Mouse (Mus musculus) gastrocnemius, adult 8-10 months (tissue): ENCODE results near the gene Gm5416. TPM values are rescaled to one million over a fixed set of nuclear protein-coding genes. Genes with fewer than 3 reads are reported as not detected.
"Not testable (repeated sequence)": the region's sequence is repeated elsewhere in the genome, so short reads cannot be mapped to it uniquely, and the experiment has no call there.

Experiments used
- DNase-seq, 2 experiments: peaks; one replicate each; pipeline ENCODE4 v3.0.0; 2022; ENCODE audit warnings: low spot score in 2 of 2
- total RNA-seq, 4 experiments: library from RNA; stranded (reverse); gene quantifications; 2 replicates each; pipeline ENCODE4 v1.2.4; 2022

The Gm5416 gene
- total RNA-seq = not detected

GRCm38 (mm10) chr16:36209967-36210453, at the start of gene Gm5416:
Gm5416 (plus strand) TSS chr16:36210403.
- no peak for DNase-seq

- DNase-seq = not testable (repeated sequence)
These were observed 42.4 kb upstream of the Gm5416 start for GRCm38 (mm10) chr16:36167841-36168240.

- DNase-seq = no peak
These were observed 34.1 kb upstream of the Gm5416 start for GRCm38 (mm10) chr16:36176108-36176507.

GRCm38 (mm10) chr16:36179910-36180309, 30.3 kb upstream of the Gm5416 start:
- no peak for DNase-seq

- not testable (repeated sequence) for DNase-seq
These were observed 26.3 kb upstream of the Gm5416 start, which contains the start of gene Gm5483 for GRCm38 (mm10) chr16:36183912-36184311. Gm5483 (plus strand) TSS chr16:36184212.

GRCm38 (mm10) chr16:36199226-36199625, 11.0 kb upstream of the Gm5416 start:
- no peak for DNase-seq

GRCm38 (mm10) chr16:36203846-36204245, 6.4 kb upstream of the Gm5416 start:
- no peak for DNase-seq

- not testable (repeated sequence) for DNase-seq
These were observed 4.5 kb upstream of the Gm5416 start for GRCm38 (mm10) chr16:36205684-36206083.

GRCm38 (mm10) chr16:36221168-36221567, 11.0 kb downstream of the Gm5416 start, which contains the start of gene 2010005H15Rik:
2010005H15Rik (plus strand) TSS chr16:36221468.
- not testable (repeated sequence) for DNase-seq

- not testable (repeated sequence) for DNase-seq
These were observed 50.4 kb downstream of the Gm5416 start for GRCm38 (mm10) chr16:36260585-36260984.

Other genes starting within 250 kb of the Gm5416 start
- 100 to 1,000 TPM; 164 to 190 (median 172) TPM for gene Kpna1, start 231.7 kb upstream of the Gm5416 start, total RNA-seq
- gene Wdr5b, start 169.2 kb upstream of the Gm5416 start, total RNA-seq = 1 to 10 TPM; 2.3 to 3.0 (median 2.5) TPM
- 100 to 1,000 TPM; 112 to 134 (median 121) TPM for gene Fam162a, start 138.8 kb upstream of the Gm5416 start, total RNA-seq
- gene Ccdc58, start 138.7 kb upstream of the Gm5416 start, total RNA-seq = 10 to 100 TPM; 15.3 to 33.5 (median 22.2) TPM
- gene Csta1, start 79.2 kb upstream of the Gm5416 start, total RNA-seq = not detected
- not detected for gene Stfa2l1, start 53.6 kb upstream of the Gm5416 start, total RNA-seq
- not detected for gene Gm5483, start 26.2 kb upstream of the Gm5416 start, total RNA-seq
- not detected for gene 2010005H15Rik, start 11.1 kb downstream of the Gm5416 start, total RNA-seq
- gene Stfa1, start 66.5 kb downstream of the Gm5416 start, total RNA-seq = not detected
- not detected for gene BC117090, start 123.9 kb downstream of the Gm5416 start, total RNA-seq
- gene BC100530, start 157.3 kb downstream of the Gm5416 start, total RNA-seq = not detected
- gene Stfa2, start 198.1 kb downstream of the Gm5416 start, total RNA-seq = not detected
- gene Stfa3, start 245.0 kb downstream of the Gm5416 start, total RNA-seq = not detected